Mouse (Mus musculus) MEL (cell line): Measurements from ENCODE around the gene Rffl. TPM values are rescaled to one million over a fixed set of nuclear protein-coding genes. Genes with fewer than 3 reads are reported as not detected.
"Not testable (repeated sequence)": the region's sequence is repeated elsewhere in the genome, so short reads cannot be mapped to it uniquely, and the experiment has no call there.

Experiments
- DNase-seq: peaks from one replicate; pipeline ENCODE4 v3.0.0; 2011; ENCODE audit warnings: low read depth, low spot score
- H3K27ac ChIP-seq: 2 replicates; pipeline ENCODE4 v1.5.1; 2012; ENCODE audit warnings: low read depth, mild to moderate bottlenecking, control low read depth, low read length, moderate library complexity; ENCODE audit not compliant: control insufficient read depth
- H3K27me3 ChIP-seq, 2 experiments: fragments of 150-350 bp in 1 of 2; sonication (generic) in 1 of 2; 2 replicates each; pipeline ENCODE4 v1.6.1; 2012; ENCODE audit warnings: low read length in 2 of 2, mild to moderate bottlenecking in 2 of 2, improper control_type of control experiment in 1 of 2, moderate library complexity in 1 of 2; ENCODE audit not compliant: insufficient read depth in 2 of 2, control insufficient read depth in 1 of 2
- H3K36me3 ChIP-seq, 2 experiments: 2 replicates each; pipeline ENCODE4 v1.6.1; 2012 to 2014; ENCODE audit warnings: low read length in 2 of 2, improper control_type of control experiment in 1 of 2, inconsistent platforms in 1 of 2, mild to moderate bottlenecking in 1 of 2; ENCODE audit not compliant: insufficient read depth in 2 of 2, control insufficient read depth in 1 of 2
- H3K4me1 ChIP-seq, 2 experiments: fragments of 150-350 bp in 1 of 2; sonication (generic) in 1 of 2; 2 replicates each; pipeline ENCODE4 v1.6.1; 2012; ENCODE audit warnings: low read length in 2 of 2, improper control_type of control experiment in 1 of 2, mild to moderate bottlenecking in 1 of 2; ENCODE audit not compliant: insufficient read depth in 2 of 2, control insufficient read depth in 1 of 2
- H3K4me3 ChIP-seq, 2 experiments: fragments of 150-350 bp in 1 of 2; sonication (generic) in 1 of 2; 2 replicates each; pipeline ENCODE4 v1.5.1; 2012; ENCODE audit warnings: low read depth in 2 of 2, low read length in 2 of 2, mild to moderate bottlenecking in 2 of 2, moderate library complexity in 2 of 2, control low read depth in 1 of 2, improper control_type of control experiment in 1 of 2; ENCODE audit not compliant: control insufficient read depth in 1 of 2, insufficient read depth in 1 of 2
- H3K79me2 ChIP-seq: 2 replicates; pipeline ENCODE4 v1.6.1; 2012; ENCODE audit warnings: mild to moderate bottlenecking, low read length, moderate library complexity; ENCODE audit not compliant: control insufficient read depth, poor library complexity, insufficient read depth
- H3K9ac ChIP-seq: 2 replicates; pipeline ENCODE4 v1.6.1; 2012; ENCODE audit warnings: low read depth, mild to moderate bottlenecking, control low read depth, low read length, moderate library complexity; ENCODE audit not compliant: control insufficient read depth, poor library complexity, severe bottlenecking
- H3K9me3 ChIP-seq: fragments of 150-350 bp; sonication (generic); replicated peaks from 2 replicates; pipeline ENCODE4 v1.6.1; 2012; ENCODE audit warnings: mild to moderate bottlenecking, low read length, improper control_type of control experiment, moderate library complexity; ENCODE audit not compliant: insufficient read depth
- ELF1 ChIP-seq: IDR thresholded peaks from 2 replicates; pipeline ENCODE4 v1.6.1; 2014; ENCODE audit warnings: low read depth, mild to moderate bottlenecking, inconsistent platforms, low read length, improper control_type of control experiment, moderate library complexity
- EP300 ChIP-seq, 2 experiments: IDR thresholded peaks; 2 replicates each; pipeline ENCODE4 v1.6.1; 2011; ENCODE audit warnings: improper control_type of control experiment in 2 of 2, low read length in 2 of 2, low read depth in 1 of 2, mild to moderate bottlenecking in 1 of 2
- GATA1 ChIP-seq: IDR thresholded peaks from 2 replicates; pipeline ENCODE4 v1.6.1; 2011; ENCODE audit warnings: low read depth, low read length, improper control_type of control experiment
- JUND ChIP-seq: IDR thresholded peaks from 2 replicates; pipeline ENCODE4 v1.6.1; 2011; ENCODE audit warnings: low read depth, mild to moderate bottlenecking, improper control_type of control experiment, low read length
- MAZ ChIP-seq: IDR thresholded peaks from 2 replicates; pipeline ENCODE4 v1.6.1; 2012; ENCODE audit warnings: low read depth, mild to moderate bottlenecking, inconsistent platforms, low read length, improper control_type of control experiment
- MEF2A ChIP-seq: IDR thresholded peaks from 2 replicates; pipeline ENCODE4 v1.6.1; 2014; ENCODE audit warnings: low read depth, mild to moderate bottlenecking, inconsistent platforms, low read length, improper control_type of control experiment; ENCODE audit not compliant: poor library complexity, insufficient replicate concordance, severe bottlenecking; ENCODE audit errors: extremely low read depth
- MXI1 ChIP-seq: IDR thresholded peaks from 2 replicates; pipeline ENCODE4 v1.6.1; 2011; ENCODE audit warnings: mild to moderate bottlenecking, low read depth, low read length, improper control_type of control experiment
- MYB ChIP-seq: IDR thresholded peaks from 2 replicates; pipeline ENCODE4 v1.6.1; 2011; ENCODE audit warnings: mild to moderate bottlenecking, low read depth, low read length, improper control_type of control experiment
- MYC ChIP-seq: IDR thresholded peaks from 2 replicates; pipeline ENCODE4 v1.6.1; 2011; ENCODE audit warnings: low read depth, mild to moderate bottlenecking, low read length, improper control_type of control experiment, moderate library complexity
- POLR2AphosphoS2 ChIP-seq: IDR thresholded peaks from 2 replicates; pipeline ENCODE4 v1.6.1; 2011; ENCODE audit warnings: low read length, improper control_type of control experiment
- POLR2AphosphoS5 ChIP-seq: IDR thresholded peaks from 2 replicates; pipeline ENCODE4 v1.6.1; 2012; ENCODE audit warnings: low read depth, borderline replicate concordance, mild to moderate bottlenecking, inconsistent platforms, low read length, moderate library complexity, mixed read lengths
- SIN3A ChIP-seq: IDR thresholded peaks from 2 replicates; pipeline ENCODE4 v1.6.1; 2012; ENCODE audit warnings: low read length, improper control_type of control experiment, inconsistent platforms
- TBP ChIP-seq: IDR thresholded peaks from 2 replicates; pipeline ENCODE4 v1.8.0; 2011; ENCODE audit warnings: low read depth, low read length, improper control_type of control experiment
- TCF12 ChIP-seq: IDR thresholded peaks from 2 replicates; pipeline ENCODE4 v1.6.1; 2014; ENCODE audit warnings: low read depth, mild to moderate bottlenecking, inconsistent platforms, low read length, improper control_type of control experiment, moderate library complexity
- USF2 ChIP-seq, 2 experiments: IDR thresholded peaks; 2 replicates each; pipeline ENCODE4 v1.6.1; 2011 to 2012; ENCODE audit warnings: improper control_type of control experiment in 2 of 2, low read length in 2 of 2, borderline replicate concordance in 1 of 2, inconsistent platforms in 1 of 2, low read depth in 1 of 2, mild to moderate bottlenecking in 1 of 2; ENCODE audit not compliant: insufficient read depth in 1 of 2
- ZC3H11A ChIP-seq: IDR thresholded peaks from 2 replicates; pipeline ENCODE4 v1.6.1; 2012; ENCODE audit warnings: low read depth, mild to moderate bottlenecking, inconsistent platforms, low read length, improper control_type of control experiment
- ZKSCAN1 ChIP-seq: IDR thresholded peaks from 2 replicates; pipeline ENCODE4 v1.6.1; 2012; ENCODE audit warnings: low read depth, mild to moderate bottlenecking, inconsistent platforms, low read length, improper control_type of control experiment, moderate library complexity
- polyA plus RNA-seq, 2 experiments: library from polyadenylated mRNA; stranded (reverse) in 1 of 2; unstranded in 1 of 2; fragments of >175 nt in 1 of 2; fragments of >200 nt in 1 of 2; gene quantifications; 2 replicates each; pipeline versions ENCODE4 v1.2.1 to v1.2.4; 2012; ENCODE audit warnings: low replicate concordance in 2 of 2, low read depth in 1 of 2; ENCODE audit not compliant: insufficient read length in 2 of 2, insufficient read depth in 1 of 2, missing spikeins in 1 of 2
- total RNA-seq: library from RNA; depleted of rRNA; stranded (reverse); fragments of 300-350 nt; gene quantifications from 2 replicates; pipeline ENCODE4 v1.2.3, GENCODE M21; 2012

Rffl gene
- total and polyA plus RNA-seq, 3 experiments = 15.2 to 17.8 TPM; not detected in 1

DNA sequence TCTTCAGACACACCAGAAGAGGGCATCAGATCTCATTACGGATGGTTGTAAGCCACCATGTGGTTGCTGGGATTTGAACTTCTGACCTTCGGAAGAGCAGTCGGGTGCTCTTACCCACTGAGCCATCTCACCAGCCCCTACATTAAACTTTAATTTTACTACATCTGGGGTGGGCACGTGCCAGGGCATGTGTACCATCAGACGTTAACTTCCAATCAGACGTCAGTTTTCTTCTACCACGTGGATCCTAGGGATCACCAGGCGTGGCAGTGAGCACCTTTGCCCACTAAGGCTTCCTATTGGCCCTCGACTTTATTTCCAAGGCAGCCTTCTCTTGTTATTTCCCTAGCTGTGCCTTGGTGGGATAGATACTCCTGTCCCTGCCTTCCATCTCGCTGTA, 38.6 kb downstream of the Rffl start:
- DNase-seq, H3K36me3 ChIP-seq, H3K9ac ChIP-seq, H3K27ac ChIP-seq: not testable (repeated sequence)
- peaks cover 4 to 14% of the 10 kb centered on the region in 2 experiments for H3K4me1 ChIP-seq
- 0 out of 2 replicates have a peak, but pooled peaks have one; percentile 29 for TF ChIP-seq TBP
- TF ChIP-seq, all 39 proteins: peak for 1; not testable (repeated sequence) for 38
- H3K9me3 ChIP-seq, H3K79me2 ChIP-seq, H3K4me3 ChIP-seq, H3K27me3 ChIP-seq: not testable (repeated sequence)

DNA sequence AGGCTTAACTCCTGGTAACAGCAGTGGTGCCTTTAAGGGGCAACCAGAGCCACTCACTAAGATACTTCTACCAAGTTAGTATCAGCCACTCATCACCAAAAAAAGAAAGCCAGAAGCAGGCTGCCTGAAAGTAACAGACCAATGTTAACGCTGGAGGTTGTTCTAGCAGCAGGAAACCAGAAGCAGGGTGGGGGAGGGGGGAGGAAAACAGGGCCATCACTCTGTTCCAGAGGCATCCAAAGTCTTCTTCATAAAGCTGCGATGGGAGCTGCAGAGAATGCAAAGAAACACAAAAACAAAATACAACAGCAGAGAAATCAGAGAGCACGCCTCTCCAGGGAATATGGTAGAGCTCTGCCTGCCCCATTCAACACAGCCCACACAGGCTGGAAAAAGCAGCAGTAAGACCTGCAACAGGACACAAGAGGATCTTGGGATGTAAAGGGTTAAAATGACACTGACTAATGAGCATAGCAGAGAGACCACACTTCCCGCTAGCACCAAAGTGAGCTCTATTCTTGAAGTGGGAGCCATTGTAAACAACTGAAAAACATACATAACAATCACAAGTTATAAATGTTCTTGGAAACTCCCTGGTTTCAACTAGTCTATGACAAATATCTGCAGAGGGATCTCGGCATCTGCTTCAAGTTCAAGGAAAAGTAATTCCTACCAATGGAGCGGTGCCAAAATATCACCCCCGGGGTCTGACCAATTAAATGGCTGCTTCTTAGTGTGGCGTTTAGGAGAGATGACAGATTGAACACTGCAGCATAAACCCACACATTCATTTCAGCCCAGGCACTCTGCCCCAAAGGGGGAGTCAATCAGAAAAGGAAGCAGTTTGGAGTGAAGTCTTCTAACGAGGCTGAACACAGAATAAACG, 39.8 kb downstream of the Rffl start:
- no peak for DNase-seq
- TF ChIP-seq TCF12 (no peak), POLR2AphosphoS5 (no peak)
- Histone ChIP-seq H3K27me3 (no peaks in the 10 kb centered on the region), H3K9me3 (no peaks in the 10 kb centered on the region), H3K36me3 (peaks cover 0 to 9% of the 10 kb centered on the region in 2 experiments; a peak in 2 of 4 replicates), H3K4me1 (peaks cover 4 to 14% of the 10 kb centered on the region in 2 experiments), H3K9ac (no peak overlapping the region), H3K27ac (no peak overlapping the region), H3K79me2 (no peaks in the 10 kb centered on the region), H3K4me3 (no peak overlapping the region)

DNA sequence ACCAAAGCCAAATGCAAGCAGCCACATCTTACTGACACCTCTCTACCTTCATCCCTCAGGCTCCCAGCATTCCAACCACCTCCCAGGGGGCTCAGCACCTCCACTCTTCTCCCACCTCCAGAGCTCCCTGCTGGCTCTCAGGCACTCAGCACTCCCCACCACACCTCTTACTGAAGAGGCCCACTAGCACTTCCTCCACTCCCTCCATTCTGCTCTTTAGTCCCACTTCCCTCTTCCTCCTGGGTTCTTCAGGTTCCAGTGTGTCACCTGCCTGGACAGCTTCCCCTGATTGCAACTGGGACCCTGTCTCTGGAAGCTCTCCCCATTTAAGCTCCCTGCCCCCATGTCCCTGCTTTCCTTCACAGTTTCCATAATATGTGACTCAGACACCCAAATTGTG, 44.2 kb downstream of the Rffl start:
- Histone ChIP-seq H3K9ac (no peak overlapping the region), H3K27me3 (no peaks in the 10 kb centered on the region), H3K27ac (no peak overlapping the region), H3K9me3 (no peaks in the 10 kb centered on the region), H3K4me1 (no peaks in the 10 kb centered on the region), H3K36me3 (no peaks in the 10 kb centered on the region; a peak in 1 of 4 replicates), H3K79me2 (no peaks in the 10 kb centered on the region), H3K4me3 (no peak overlapping the region)
- no peak for DNase-seq
- TF ChIP-seq JUND (no peak), TBP (no peak), EP300 (IDR thresholded peaks at IDR 0.05; ENCODE audit: low read depth in 1 of 2, low read length in 2 of 2) (no peak), GATA1 (no peak), MYC (no peak), TCF12 (no peak), MEF2A (no peak), POLR2AphosphoS2 (no peak), MAZ (no peak), ZC3H11A (no peak), MYB (no peak), ELF1 (no peak), MXI1 (no peak), SIN3A (no peak), ZKSCAN1 (no peak), USF2 (IDR thresholded peaks at IDR 0.05; ENCODE audit: borderline replicate concordance in 1 of 2, insufficient read depth in 1 of 2, low read depth in 1 of 2, low read length in 2 of 2) (no peak)
